Mouse (Mus musculus) testis, adult 2 months (tissue): Measurements from ENCODE around the gene Fam171a1. TPM values are rescaled to one million over a fixed set of nuclear protein-coding genes. Genes with fewer than 3 reads are reported as not detected.

Experiments
- H3K27ac ChIP-seq: fragments of 200-500 bp; 2 replicates; pipeline ENCODE4 v1.5.1; 2012; ENCODE audit warnings: low read depth, low read length; ENCODE audit not compliant: control insufficient read depth, insufficient read depth
- H3K27me3 ChIP-seq: fragments of 200-500 bp; 2 replicates; pipeline ENCODE4 v1.6.1; 2012; ENCODE audit warnings: mild to moderate bottlenecking, low read length, moderate library complexity; ENCODE audit not compliant: control insufficient read depth, insufficient read depth
- H3K36me3 ChIP-seq: fragments of 200-500 bp; 2 replicates; pipeline ENCODE4 v1.6.1; 2012; ENCODE audit warnings: mild to moderate bottlenecking, low read length; ENCODE audit not compliant: control insufficient read depth, insufficient read depth
- H3K4me1 ChIP-seq: fragments of 200-500 bp; 2 replicates; pipeline ENCODE4 v1.6.1; 2012; ENCODE audit warnings: low read length; ENCODE audit not compliant: control insufficient read depth, insufficient read depth
- H3K4me3 ChIP-seq: fragments of 200-500 bp; 2 replicates; pipeline ENCODE4 v1.5.1; 2012; ENCODE audit warnings: low read depth, mild to moderate bottlenecking, low read length, moderate library complexity, mixed read lengths; ENCODE audit not compliant: control insufficient read depth
- CTCF ChIP-seq: fragments of 200-500 bp; IDR thresholded peaks from 2 replicates; pipeline ENCODE4 v1.5.1; 2012; ENCODE audit warnings: low read depth, mild to moderate bottlenecking, inconsistent platforms, low read length, moderate library complexity; ENCODE audit not compliant: control insufficient read depth, insufficient read depth, insufficient replicate concordance
- POLR2A ChIP-seq: fragments of 200-500 bp; IDR thresholded peaks from 2 replicates; pipeline ENCODE4 v1.6.1; 2012; ENCODE audit warnings: low read depth, mild to moderate bottlenecking, inconsistent platforms, low read length, moderate library complexity; ENCODE audit not compliant: control insufficient read depth
- polyA plus RNA-seq: library from polyadenylated mRNA; depleted of rRNA; stranded (reverse); fragments of >200 nt; gene quantifications from 2 replicates; pipeline ENCODE4 v1.2.3, GENCODE M21; 2012

Fam171a1 gene
- polyA plus RNA-seq, 1 experiment: 3.4 TPM

GRCm38 (mm10) chr2:3147550-3148157 is 33.6 kb downstream of the Fam171a1 start:
- H3K27ac ChIP-seq: no peak overlapping the region
- H3K4me1 ChIP-seq: no peaks in the 10 kb centered on the region; the same call in 1 of the 2 replicates
- no peak for TF ChIP-seq POLR2A
- TF ChIP-seq CTCF: no peak
- H3K36me3 ChIP-seq: no peaks in the 10 kb centered on the region
- H3K27me3 ChIP-seq: no peaks in the 10 kb centered on the region
- no peak overlapping the region for H3K4me3 ChIP-seq

- TF ChIP-seq CTCF (no peak), POLR2A (no peak)
- no peaks in the 10 kb centered on the region; the same call in 1 of the 2 replicates for H3K4me1 ChIP-seq
- H3K4me3 ChIP-seq: no peak overlapping the region
- H3K27me3 ChIP-seq: no peaks in the 10 kb centered on the region
- H3K36me3 ChIP-seq: no peaks in the 10 kb centered on the region
- H3K27ac ChIP-seq: no peak overlapping the region
These were observed 34.7 kb downstream of the Fam171a1 start for GRCm38 (mm10) chr2:3148731-3149130.

GRCm38 (mm10) chr2:3150324-3150723 is 36.3 kb downstream of the Fam171a1 start:
- H3K36me3 ChIP-seq: no peaks in the 10 kb centered on the region
- H3K27ac ChIP-seq: no peak overlapping the region
- TF ChIP-seq CTCF: no peak
- TF ChIP-seq POLR2A: no peak
- H3K4me3 ChIP-seq: no peak overlapping the region
- H3K27me3 ChIP-seq: no peaks in the 10 kb centered on the region
- no peaks in the 10 kb centered on the region; the same call in 1 of the 2 replicates for H3K4me1 ChIP-seq

DNA sequence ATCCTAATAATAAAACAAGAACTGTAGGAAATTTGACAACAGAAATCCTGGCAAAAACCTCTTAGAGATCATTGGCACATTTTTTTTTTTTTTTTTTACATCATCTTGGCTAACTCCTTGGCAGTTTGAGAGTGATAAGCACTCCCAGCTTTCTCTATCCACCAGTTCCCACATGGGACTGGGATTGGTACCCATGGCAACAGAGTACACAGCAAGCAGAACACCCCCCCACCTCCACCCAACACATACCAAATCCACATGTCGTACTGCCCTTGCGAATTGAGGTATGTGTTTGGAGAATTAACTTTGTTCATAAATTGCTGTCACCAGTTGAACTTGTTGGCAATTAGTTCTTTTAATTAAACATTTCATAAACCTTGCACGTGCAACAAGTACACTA is 37.3 kb downstream of the Fam171a1 start:
- Histone ChIP-seq H3K36me3 (no peaks in the 10 kb centered on the region), H3K27ac (no peak overlapping the region), H3K4me3 (no peak overlapping the region), H3K27me3 (no peaks in the 10 kb centered on the region), H3K4me1 (no peaks in the 10 kb centered on the region; the same call in 1 of the 2 replicates)
- TF ChIP-seq CTCF (no peak), POLR2A (no peak)

- no peak overlapping the region for H3K27ac ChIP-seq
- no peak for TF ChIP-seq CTCF
- no peak for TF ChIP-seq POLR2A
- no peak overlapping the region for H3K4me3 ChIP-seq
- H3K4me1 ChIP-seq: no peaks in the 10 kb centered on the region; the same call in 1 of the 2 replicates
- H3K36me3 ChIP-seq: no peaks in the 10 kb centered on the region
- no peaks in the 10 kb centered on the region for H3K27me3 ChIP-seq
These were observed 40.2 kb downstream of the Fam171a1 start for GRCm38 (mm10) chr2:3154091-3154665.

DNA sequence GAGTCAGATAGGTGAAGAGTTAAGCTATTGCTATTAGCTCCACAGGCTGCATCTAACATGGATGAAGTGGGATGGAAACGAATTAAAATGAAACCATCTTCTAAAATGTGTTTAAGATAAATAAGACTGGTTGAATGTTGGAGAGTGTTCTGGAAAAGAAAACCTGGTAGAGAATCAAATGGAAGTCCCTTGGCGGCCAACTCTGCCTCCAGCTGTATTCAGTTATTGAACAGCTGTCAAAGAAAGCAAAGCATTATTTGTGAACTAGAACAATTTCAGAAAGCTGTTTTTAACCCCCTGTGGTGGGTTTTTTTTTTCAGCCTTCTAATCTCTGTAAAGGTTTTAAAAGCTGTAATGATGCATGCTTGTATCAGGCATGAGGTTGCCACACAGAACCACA is 41.0 kb downstream of the Fam171a1 start:
- TF ChIP-seq CTCF (no peak), POLR2A (no peak)
- no peak overlapping the region for H3K27ac ChIP-seq
- H3K36me3 ChIP-seq: no peaks in the 10 kb centered on the region
- no peaks in the 10 kb centered on the region; the same call in 1 of the 2 replicates for H3K4me1 ChIP-seq
- no peak overlapping the region for H3K4me3 ChIP-seq
- H3K27me3 ChIP-seq: no peaks in the 10 kb centered on the region

DNA sequence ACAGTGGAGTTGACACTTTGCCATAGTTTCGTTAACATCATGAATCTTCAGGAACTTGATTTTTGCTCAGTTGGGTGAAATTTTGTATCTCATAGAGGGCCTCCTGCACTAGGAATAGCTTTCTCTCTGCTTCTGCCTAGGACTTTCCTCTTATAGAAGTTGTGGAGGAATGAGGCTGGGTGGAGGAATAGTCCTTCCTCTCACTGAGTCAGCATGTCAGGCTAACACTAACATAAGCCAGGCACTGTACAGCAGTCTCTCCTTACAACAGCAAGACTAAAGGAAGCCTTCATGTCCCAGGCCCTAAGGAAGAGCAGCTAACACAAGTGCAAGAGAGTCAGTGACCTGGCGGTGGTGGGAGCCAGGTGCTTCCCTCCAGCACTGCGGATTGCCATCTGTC is 43.0 kb downstream of the Fam171a1 start:
- Histone ChIP-seq H3K36me3 (no peaks in the 10 kb centered on the region), H3K27me3 (no peaks in the 10 kb centered on the region), H3K4me3 (no peak overlapping the region), H3K27ac (no peak overlapping the region), H3K4me1 (no peaks in the 10 kb centered on the region; the same call in 1 of the 2 replicates)
- no peak for TF ChIP-seq CTCF
- TF ChIP-seq POLR2A: no peak
